Mouse (Mus musculus): ENCODE measurements around the gene Aen. TPM values are rescaled to one million over a fixed set of nuclear protein-coding genes. Genes with fewer than 3 reads are reported as not detected.

Gene Aen
- total RNA-seq, 4 experiments from 2014 or later, result 20.1 to 24.7 (median 21.9) TPM

DNA sequence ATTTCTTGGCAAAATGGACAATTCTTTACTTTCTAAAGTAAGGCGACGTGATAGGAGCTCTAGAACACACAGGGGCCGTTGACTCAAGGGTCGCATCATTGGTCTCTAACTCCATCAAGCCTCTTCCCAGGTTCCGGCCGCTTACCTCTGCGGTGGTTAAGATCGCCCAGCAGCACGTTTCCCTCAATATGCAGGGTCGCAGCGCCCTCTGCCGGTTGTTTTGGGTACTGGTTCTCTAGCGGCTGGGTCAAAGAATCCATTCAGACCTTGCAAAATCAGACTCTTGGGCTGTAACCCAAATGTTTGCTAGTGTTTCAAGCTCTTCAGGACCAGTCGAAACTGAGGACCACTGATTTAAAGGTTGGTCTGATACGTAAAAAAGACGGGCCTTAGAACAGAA is 5.0 kb upstream of the Aen start:
- DNase-seq (ENCODE audit: low spot score in 2 of 2), result peak in 1 of 2 experiments; percentile 96

DNA sequence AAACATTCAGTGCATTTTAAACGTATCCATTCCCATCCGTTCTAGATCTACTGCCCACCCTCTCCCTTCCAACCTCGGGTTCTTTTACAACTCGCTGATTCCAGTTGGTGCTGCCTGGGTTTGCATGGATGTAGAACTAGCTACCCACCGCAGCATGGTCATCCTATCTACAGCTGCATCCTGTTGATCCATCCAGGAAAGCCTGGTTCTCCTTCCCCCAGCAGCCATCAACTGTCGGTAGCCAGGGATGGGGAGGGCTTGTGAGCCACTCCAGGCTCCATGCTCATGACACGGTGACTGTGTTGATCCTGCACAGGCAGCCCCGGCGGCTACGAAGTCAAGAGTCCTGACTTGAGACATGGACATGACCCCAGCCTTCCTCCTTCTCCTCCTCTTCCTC is 1.7 kb upstream of the Aen start:
- DNase-seq (ENCODE audit: low spot score in 2 of 2), result no peak

DNA sequence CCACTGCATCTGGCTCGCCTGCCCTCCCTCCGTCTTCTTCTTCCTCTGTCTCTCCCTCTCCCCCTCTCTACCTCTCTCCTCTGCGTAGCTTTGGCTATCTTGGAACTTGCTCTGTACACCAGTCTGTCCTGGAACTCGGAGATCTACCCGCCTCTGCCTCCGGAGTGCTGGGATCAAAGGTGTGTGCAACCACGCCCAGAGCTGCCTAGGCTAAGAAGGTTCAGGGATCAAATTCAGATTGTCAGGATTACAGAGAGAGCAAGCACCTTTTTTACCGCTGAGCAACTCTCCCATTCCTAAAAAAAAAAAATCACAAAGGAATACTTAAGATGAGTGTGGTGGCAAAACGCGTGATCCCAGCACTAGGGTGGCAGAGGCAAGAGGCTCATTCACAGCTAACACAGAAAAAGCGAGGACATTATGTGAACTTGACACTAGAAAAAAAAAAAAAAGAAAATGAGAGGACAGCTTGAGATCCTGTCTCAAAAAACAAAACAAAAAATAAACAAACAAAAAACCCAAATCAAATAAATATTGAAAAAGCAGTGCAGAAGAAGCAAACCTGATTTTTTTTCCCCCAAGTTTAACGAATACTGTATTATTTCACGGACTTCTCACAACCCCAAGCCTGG is 517 bp upstream of the Aen start:
- DNase-seq (ENCODE audit: low spot score in 2 of 2), result no peak

DNA sequence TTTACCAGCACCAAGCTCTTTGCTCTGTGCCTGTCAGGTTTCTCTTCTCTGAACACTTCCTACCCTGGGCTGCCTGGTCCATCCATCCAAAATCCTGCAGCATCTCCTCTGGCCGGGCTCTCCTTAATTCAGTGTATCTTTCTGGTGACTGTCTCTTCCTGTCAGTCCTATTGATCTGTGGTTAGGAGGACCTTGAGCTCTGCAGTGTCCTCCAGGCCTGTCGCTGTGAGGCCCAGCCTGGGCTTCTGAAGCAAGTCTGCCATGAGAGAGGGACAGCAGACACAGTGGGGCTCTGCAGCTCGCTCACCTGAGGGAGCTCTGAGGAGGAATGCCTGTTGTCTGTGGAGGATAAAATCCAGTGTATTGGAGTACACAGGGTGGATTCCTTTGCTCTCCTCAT is 1.9 kb downstream of the Aen start:
- DNase-seq (ENCODE audit: low spot score in 2 of 2), result no peak

DNA sequence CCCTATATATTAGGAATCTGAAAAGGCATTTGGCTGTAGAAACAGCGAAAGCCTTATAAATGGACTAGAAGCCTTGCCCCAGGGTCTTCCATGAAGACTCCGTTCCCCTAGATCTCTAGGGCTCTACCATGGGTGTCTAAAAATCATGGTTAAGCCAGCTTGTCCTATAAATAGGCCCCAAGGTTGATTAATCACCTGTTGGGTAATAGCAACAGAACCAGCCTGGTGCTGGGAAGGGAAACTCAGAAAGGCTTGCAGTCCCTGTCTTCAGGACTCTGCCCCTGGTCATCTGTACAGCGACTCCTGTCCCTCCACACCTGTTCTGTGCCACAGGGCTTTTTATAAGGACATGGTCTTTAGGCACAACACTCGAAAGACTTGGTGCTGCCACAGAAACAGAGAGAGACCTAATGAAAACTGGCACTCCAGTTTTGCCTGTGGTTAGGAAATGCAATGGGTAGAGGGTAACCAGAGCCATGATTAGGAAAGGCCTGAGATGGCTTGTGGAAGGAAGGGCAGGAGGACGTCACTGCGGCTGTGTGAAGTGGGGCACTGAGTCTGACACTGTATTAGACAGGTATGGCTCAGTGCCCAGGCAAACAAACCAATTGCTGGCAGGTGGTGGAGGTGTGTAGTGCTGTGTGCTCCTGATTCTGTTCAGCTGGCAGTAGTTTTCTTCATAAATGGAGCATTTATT is 7.7 kb downstream of the Aen start:
- DNase-seq (ENCODE audit: low spot score in 2 of 2), result no peak

DNA sequence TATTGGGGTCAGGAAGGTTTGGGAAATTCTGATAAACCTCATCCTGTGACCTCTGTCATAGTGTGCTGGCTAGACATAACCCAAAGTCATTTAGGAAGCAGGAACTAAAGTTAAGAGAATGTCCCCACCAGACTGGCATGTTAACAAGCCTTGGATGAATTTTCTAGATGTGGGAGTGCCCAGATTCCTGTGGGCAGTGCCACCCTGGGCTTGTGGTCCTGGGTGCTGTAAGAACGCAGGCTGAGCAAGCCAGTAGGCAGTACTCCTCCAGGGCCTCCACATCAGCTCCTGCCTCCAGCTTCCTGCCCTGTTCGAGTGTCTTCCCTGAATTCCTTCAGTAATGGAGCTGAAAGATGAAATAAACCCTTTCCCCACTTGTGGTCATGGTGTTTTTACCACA is 8.5 kb downstream of the Aen start:
- no peak for DNase-seq (ENCODE audit: low spot score in 2 of 2)

DNA sequence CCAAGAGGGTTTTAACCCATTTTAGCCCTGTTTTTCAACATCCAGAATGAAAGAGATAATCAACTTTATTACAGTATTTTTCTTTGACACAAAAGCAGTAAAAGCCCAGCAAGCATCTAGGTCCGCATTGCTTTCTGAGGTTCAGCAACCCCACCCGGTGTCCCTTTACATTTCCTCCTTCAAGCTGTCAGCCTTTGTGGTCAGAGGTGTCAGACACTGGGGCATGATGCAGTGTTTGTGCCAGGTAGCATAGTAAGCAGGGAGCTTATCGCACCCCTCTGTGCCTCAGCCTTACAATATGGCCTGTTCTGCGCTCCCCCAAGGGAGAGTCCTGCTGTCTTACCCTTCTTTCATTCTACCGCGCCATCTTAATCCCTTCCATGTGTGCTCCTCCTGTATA is 13.4 kb downstream of the Aen start:
- no peak for DNase-seq (ENCODE audit: low spot score in 2 of 2)

DNA sequence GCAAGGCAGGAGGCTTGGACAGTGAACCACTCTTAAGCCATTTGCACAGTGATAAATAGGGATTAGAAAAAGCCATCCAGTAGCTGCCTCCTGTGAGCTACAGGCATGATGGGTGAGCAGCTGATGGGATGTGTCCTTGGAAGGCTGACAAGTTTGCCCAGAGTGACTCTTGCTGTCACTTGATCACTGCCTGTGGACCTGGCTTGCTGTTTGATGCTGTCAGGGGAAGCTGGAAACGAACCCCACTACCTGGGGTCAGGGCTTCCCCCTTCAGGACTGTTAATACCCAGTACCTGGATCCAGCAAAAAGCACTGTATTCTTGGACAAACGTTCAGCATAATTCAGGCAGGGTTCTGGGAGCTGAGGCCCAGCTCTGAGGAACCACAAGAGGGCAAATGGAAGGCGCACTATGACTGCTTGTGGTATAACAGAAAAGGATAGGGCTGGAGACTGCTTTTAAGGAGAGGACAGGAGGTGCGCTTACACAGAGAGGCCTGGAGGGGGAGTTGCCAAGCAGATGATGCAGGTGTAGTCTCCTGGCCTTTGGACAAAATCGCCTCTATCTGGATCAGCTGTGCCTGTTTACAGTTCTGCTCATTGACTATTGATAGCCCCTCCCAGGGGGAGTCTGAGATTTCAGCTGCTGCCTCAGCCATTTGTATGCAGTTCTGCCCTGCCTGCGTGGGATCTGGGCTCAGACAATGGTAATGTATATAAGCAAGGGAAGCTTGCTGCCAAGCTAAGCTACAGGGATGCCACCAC is 14.9 kb downstream of the Aen start:
- DNase-seq (ENCODE audit: low spot score in 2 of 2), result no peak

DNA sequence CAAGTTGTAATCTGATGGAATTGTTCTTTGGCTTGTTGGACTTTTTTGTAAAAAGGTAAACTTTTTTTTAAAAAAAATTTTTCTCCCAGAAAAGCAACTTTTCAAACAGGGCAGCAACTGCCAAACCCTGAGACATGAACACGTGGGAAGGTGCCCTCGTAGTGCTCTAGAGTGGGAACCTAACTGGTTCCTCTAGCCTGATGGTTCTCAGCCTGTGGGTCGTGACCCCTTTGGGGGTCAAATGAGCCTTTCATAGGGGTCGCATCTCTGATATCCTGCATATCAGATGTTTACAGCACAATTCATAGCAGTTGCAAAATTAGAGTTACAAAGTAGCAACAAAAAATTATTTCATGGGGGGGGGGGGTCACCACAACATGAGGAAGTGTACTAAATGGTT is 15.6 kb downstream of the Aen start:
- no peak for DNase-seq (ENCODE audit: low spot score in 2 of 2)

DNA sequence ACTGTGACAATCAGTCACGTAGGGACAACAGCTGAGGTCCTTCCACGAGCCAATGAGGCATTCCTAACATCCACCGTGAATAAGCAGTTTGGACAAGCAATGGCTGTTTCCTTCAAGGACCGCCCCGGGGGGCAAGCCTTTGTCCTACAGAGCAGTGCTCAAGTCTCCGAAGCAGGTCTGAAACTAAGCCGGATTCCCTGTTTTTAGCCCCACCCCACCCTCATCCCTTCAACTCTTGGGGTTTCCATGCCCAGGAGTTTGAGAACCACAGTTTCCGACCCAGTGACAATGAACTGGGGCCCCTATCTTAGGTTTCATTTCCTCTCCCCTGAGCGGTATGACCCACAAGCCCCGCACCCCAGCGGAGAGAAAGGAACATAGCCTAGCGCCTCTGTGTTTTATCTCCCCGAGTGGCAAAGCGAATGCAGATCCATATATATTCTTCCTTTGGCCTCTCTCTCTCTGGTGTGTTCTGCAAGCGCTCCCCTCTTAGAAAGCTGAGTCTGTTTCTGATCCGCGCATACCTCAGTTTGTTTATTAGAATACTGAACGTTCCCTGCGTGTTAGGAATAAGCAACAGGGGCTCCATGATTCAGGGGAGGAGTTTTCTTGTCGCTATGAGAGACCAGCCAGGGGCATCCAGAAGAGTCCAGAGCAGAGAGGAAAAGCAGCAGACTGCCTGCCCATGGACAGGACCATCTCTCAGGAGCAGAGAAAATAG is 16.8 kb downstream of the Aen start:
- no peak for DNase-seq (ENCODE audit: low spot score in 2 of 2)

DNA sequence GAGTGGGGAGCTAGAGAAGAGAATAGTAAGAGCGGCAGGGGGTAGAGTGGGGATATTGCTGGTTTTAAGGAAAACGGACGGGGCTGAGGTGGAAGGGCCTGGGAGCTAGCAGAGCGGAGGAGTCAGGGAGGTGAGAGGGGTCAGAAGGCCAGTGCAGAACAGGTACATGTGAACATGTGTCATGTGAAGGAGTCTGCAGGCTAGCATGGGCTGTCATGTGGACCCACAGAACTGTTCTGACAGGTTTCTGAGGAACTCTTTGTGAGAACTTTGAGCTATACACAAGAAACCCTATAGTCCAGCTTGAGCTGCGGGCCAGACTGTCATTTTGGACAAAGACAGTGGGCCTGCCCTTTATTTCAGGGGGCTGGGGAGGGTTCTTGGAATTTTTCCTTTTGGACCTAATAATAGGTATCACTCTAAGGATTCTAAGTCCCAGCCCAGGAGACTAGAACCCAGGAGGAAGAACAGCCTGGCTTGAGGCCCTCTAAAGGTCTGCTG is 17.4 kb downstream of the Aen start, which contains the start of gene Isg20:
TSS of gene Isg20 (plus strand) at position 451 of the 501 bp plus-strand sequence.
- DNase-seq (ENCODE audit: low spot score in 2 of 2), result no peak

DNA sequence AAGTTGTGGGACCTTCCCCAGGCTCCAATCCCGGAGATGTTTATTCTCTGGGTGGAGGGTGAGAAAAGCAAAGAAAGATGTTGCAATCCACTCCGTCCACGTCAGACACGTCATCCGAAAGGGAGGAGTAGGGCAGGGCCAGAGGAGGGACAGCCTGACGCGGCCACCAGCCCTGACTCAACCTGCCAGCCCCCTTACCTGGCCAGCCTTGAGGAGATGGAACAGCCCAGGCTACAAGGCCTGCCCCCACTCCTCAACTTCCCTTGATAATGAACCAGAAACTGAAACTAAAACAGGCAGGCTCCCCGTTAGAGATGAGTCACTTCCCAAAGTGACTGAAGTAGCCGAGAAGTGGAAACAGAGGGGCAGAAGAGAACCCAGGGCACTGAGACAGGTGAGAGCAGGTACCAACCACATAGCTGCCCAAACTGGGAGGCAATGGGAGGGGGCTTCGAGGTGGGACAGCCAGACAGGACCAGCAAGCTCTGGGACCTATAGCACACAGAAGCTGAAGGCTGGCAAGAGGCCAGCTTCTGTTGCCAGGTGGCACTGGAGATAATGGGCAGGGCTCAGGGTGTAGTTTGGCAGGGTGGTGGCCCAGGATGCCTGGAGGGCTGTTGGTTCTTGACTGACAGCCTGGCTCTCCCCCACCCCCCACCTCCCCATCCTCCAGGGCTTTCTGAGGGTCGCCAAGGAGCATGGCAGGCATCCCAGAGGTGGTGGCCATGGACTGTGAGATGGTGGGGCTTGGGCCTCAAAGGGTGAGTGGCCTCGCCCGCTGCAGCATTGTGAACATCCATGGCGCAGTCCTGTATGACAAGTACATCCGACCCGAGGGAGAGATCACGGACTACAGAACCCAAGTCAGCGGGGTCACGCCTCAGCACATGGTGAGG is 18.2 kb downstream of the Aen start:
- DNase-seq (ENCODE audit: low spot score in 2 of 2), result no peak

DNA sequence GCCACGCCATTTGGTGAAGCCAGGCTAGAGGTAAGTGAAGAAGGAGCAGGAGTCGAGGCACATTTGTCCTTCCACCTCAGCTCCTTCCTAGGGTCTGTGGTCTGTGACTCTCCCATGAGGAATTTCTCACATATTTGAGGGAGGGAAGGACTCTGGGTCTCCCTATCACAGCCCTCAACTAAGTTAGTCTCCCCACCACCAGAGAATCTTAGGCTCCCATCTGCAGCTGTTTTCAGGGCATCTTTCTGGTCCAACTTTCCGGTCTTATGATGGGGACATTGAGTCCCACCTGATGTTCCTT is 18.8 kb downstream of the Aen start:
- DNase-seq (ENCODE audit: low spot score in 2 of 2), result no peak

DNA sequence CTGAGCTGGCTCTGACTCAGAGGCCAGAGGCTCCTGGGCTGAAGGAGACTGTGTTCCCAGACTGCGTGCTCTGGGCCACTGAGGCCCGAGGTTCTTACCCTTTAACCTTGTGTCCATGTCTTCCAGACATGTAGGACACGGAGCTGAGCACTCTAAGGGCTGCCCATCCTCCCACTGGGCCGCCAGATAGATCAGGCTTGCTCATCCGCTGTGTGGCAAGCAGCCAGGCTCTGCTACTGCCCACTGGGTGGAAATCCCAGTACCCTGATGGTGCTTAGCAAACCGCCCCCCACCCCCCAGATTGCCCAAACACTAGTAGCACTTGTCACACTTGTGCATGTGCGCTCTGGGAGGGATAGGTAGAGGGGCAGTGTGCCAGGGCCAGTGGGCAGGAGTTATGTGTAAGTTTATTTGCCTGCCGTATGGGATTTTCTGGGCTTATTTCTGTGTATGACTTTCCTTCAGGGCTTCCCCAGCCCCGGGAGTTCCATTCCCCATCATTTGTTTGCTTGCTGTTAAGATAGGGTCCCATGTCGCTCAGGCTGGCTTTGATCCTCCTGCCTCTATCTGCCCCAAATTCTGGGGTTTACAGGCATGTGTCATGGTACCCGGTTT is 19.3 kb downstream of the Aen start:
- no peak for DNase-seq (ENCODE audit: low spot score in 2 of 2)

DNA sequence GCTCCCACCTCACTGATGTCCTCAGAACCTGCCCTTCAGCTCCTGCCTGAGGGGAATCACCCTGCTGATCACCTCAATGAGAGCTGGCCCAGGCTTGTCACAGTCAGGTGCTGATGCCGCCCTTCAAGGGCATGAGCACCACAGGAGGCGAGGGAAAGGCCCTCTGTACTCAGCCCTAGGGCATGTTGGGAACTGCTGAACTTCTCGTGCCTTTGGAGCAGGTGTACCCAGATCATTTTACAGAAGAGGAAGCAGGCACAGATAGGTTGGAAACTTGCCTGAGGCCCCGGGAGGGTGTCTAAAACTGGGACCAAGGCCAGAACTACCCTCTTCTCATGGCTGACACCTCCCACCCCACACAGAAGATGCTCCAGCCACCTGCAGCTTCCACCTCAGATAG is 23.0 kb downstream of the Aen start:
- no peak for DNase-seq (ENCODE audit: low spot score in 2 of 2)

DNA sequence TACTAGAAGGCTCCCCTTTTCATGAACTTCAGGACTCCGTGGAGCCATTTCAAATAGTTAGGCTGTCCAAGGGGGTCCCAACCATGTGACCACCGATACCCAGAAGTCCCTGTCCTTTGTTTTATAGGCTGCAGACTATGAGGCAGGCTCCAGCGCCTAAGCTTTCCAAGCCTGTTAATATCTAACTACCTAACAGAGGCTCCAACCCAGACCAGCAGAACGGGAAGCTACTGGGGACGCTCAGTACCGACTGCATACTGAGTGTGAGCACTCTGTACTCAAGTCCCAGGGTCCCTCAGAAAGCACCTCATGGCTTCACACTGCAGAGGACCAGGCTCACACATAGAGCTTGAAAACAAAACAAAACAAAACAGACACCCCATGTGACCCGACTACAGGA is 26.9 kb downstream of the Aen start:
- DNase-seq (ENCODE audit: low spot score in 2 of 2), result no peak

DNA sequence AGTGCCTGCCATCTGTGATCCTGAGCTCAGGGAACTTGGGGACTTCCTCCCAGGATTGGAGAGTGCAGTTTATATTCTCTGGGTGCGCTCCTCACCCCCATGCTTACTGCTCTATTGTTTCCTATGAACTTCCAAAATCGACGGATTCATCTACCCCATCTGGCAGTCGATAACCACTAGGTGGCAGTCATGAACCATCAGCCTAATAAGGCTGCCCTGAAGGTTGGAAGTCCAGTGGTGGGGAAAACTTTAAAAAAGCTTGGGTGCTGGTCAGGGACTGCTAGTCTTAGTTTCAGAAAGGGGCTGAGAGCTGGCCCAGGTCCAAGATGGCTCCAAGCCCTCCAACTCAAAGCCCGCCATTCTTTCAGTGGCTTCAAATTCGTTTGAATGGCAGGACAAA is 28.6 kb downstream of the Aen start:
- peak in 1 of 2 experiments; percentile 42 for DNase-seq (ENCODE audit: low spot score in 2 of 2)

DNA sequence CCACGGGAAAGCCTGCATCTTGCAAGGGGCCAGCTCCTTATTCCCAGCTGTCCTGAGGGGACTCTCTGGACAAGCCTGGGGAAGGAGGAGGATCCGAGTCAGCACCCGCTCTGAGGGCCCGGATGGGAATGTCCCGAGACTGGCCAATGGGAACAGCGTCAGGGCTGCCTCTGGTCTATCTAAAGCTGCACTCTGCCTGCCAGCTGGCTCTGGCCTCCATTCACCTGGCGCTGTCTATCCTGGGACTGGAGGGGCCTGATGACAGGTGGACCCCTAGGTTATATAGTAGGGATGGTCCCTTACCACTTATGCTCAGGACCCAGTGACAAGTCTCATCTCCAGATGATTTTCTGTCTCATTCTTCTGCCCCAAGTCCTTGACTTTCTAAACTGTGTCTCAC is 29.1 kb downstream of the Aen start:
- no peak for DNase-seq (ENCODE audit: low spot score in 2 of 2)

DNA sequence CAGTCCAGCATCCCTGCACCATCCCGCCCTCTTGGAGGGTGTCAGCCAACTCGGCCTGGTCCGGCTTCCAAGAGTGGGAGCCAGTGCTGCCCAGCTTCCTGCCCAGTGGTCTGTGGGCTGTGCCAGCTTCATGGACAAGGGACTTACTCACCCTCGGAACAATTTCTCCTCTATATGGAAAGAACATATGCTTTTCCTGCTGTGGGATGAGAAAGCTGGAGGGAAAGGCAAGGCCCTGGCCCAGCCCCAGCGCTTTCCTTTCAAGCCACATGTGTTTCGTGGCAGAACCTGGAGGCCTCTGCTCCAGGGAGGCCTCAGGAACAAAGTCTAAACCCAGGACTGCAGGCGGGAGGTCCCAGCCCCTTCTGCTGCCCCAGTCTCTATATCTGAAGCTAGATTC is 30.0 kb downstream of the Aen start:
- DNase-seq (ENCODE audit: low spot score in 2 of 2), result no peak

DNA sequence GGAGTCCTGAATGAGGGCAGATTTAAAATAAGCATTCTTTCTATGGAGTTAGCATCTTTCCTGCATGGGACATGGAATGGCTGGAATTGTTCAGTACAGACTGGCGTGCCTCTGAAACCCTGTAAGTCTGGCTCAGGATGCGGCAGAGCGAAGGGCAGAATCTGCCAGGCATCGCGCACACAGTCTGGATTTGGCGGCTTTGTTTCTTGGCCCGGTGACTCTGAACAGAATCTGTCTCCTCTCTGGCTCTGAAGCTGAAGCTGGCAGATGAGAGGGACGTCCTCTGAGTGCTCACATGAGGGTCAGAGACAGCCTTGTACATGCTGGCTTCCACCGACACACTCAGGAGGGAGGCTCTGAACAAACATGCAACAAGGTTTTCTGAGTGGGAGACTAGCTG is 30.5 kb downstream of the Aen start:
- DNase-seq (ENCODE audit: low spot score in 2 of 2), result no peak

DNA sequence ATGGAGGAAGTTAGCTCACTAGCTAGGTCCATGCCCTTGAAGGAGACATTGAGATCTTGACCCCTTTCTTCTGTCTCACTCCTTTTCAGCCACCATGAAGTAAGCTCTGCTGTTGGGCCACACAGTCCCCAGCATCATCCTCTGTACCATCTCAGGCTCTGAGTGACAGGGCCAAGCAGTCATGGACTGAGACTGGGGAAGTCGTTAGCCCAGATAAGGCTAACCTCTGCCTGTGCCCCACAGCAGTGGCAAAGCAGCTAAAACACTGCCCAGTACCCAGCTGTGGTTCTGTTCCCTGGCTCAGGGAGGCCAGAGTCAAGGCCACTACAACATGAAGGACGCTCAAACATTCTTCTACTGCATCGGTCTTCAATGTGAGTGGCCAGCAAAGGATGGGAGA is 31.6 kb downstream of the Aen start:
- no peak for DNase-seq (ENCODE audit: low spot score in 2 of 2)

Measured in left cerebral cortex, adult 8-10 months (tissue).